Mouse (Mus musculus) limb, embryonic 13.5 days (tissue): Measurements from ENCODE around the gene Phf21a. TPM values are rescaled to one million over a fixed set of nuclear protein-coding genes. Genes with fewer than 3 reads are reported as not detected.

ENCODE experiments used
- ATAC-seq: fragments of 200-750 bp; cut with Nextera tagmentation; 2 replicates; pipeline ENCODE4 v1.8.0; 2017; ENCODE audit warnings: low read depth, moderate number of reproducible peaks, moderate TSS enrichment; ENCODE audit not compliant: low FRiP score
- H3K27ac ChIP-seq: fragments of 300-500 bp; sonication (generic); 2 replicates; pipeline ENCODE4 v1.5.1; 2015; ENCODE audit warnings: inconsistent platforms, mild to moderate bottlenecking, moderate library complexity
- H3K27me3 ChIP-seq: fragments of 300-500 bp; sonication (generic); 2 replicates; pipeline ENCODE4 v1.6.1; 2015; ENCODE audit warnings: mild to moderate bottlenecking, inconsistent platforms
- H3K36me3 ChIP-seq: fragments of 300-500 bp; sonication (generic); 2 replicates; pipeline ENCODE4 v1.6.1; 2015; ENCODE audit warnings: inconsistent platforms, mild to moderate bottlenecking, moderate library complexity
- H3K4me1 ChIP-seq: fragments of 300-500 bp; sonication (generic); 2 replicates; pipeline ENCODE4 v1.6.1; 2015; ENCODE audit warnings: inconsistent platforms
- H3K4me2 ChIP-seq: fragments of 300-500 bp; sonication (generic); replicated peaks from 2 replicates; pipeline ENCODE4 v1.6.1; 2015; ENCODE audit warnings: inconsistent platforms, mild to moderate bottlenecking, moderate library complexity
- H3K4me3 ChIP-seq: fragments of 300-500 bp; sonication (generic); 2 replicates; pipeline ENCODE4 v1.5.1; 2015; ENCODE audit warnings: moderate library complexity, mild to moderate bottlenecking, inconsistent platforms
- H3K9ac ChIP-seq: fragments of 300-500 bp; sonication (generic); 2 replicates; pipeline ENCODE4 v1.6.1; 2015; ENCODE audit warnings: mild to moderate bottlenecking, inconsistent platforms
- H3K9me3 ChIP-seq: fragments of 300-500 bp; sonication (generic); 2 replicates; pipeline ENCODE4 v1.6.1; 2016; ENCODE audit warnings: inconsistent platforms
- WGBS: fragments of 180-500 bp; shearing (Covaris S2); methylation state at CpG from one replicate; pipeline ENCODE4 v1.1.7; 2015; 5-methylcytosine and 5-hydroxymethylcytosine counted together
- polyA plus RNA-seq: library from polyadenylated mRNA; unstranded; fragments of >200 nt; fragmentation: Nextera tagmentation; extraction: Ambion mirVana; gene quantifications from 2 replicates; pipeline ENCODE4 v1.2.1, GENCODE M21; 2015

The Phf21a gene
- polyA plus RNA-seq, 1 experiment from 2014 or later = 46.8 TPM

GRCm38 (mm10) chr2:92210409-92210808 lies 117.5 kb downstream of the Phf21a start:
- 91% methylated on average over 1 of the region's 1 CpGs for WGBS
- peaks cover 20% of the 10 kb centered on the region for H3K36me3 ChIP-seq

GRCm38 (mm10) chr2:92221431-92221830 lies 128.5 kb downstream of the Phf21a start:
- H3K4me3 ChIP-seq = no peak overlapping the region

More at GRCm38 (mm10) chr2:92210409-92210808, 117.5 kb downstream of the Phf21a start:
- Histone ChIP-seq H3K27me3 (no peaks in the 10 kb centered on the region), H3K9me3 (no peaks in the 10 kb centered on the region), H3K4me1 (peaks cover 8% of the 10 kb centered on the region), H3K4me3 (no peak overlapping the region), H3K4me2 (no peak overlapping the region), H3K27ac (no peak overlapping the region), H3K9ac (no peak overlapping the region)
- ATAC-seq = no peak

GRCm38 (mm10) chr2:92225592-92225991 lies 132.7 kb downstream of the Phf21a start:
- WGBS = 45% methylated on average over 1 of the region's 1 CpGs
- H3K27me3 ChIP-seq = no peaks in the 10 kb centered on the region
- no peak for ATAC-seq

More at GRCm38 (mm10) chr2:92221431-92221830, 128.5 kb downstream of the Phf21a start:
- H3K4me2 ChIP-seq = no peak overlapping the region
- 85% methylated on average over 6 of the region's 6 CpGs for WGBS
- H3K9me3 ChIP-seq = no peaks in the 10 kb centered on the region
- H3K36me3 ChIP-seq = peaks cover 34% of the 10 kb centered on the region
- no peak for ATAC-seq
- no peak overlapping the region for H3K9ac ChIP-seq
- H3K4me1 ChIP-seq = no peaks in the 10 kb centered on the region
- no peak overlapping the region for H3K27ac ChIP-seq
- no peaks in the 10 kb centered on the region for H3K27me3 ChIP-seq

GRCm38 (mm10) chr2:92229973-92230372 lies 137.1 kb downstream of the Phf21a start:
- ATAC-seq = no peak
- H3K4me2 ChIP-seq = no peak overlapping the region
- H3K27ac ChIP-seq = no peak overlapping the region
- no peak overlapping the region for H3K4me3 ChIP-seq
- H3K9ac ChIP-seq = no peak overlapping the region
- WGBS = 88% methylated on average over 9 of the region's 9 CpGs
- no peaks in the 10 kb centered on the region for H3K4me1 ChIP-seq
- no peaks in the 10 kb centered on the region for H3K9me3 ChIP-seq
- H3K36me3 ChIP-seq = peaks cover 60% of the 10 kb centered on the region
- H3K27me3 ChIP-seq = no peaks in the 10 kb centered on the region

More at GRCm38 (mm10) chr2:92225592-92225991, 132.7 kb downstream of the Phf21a start:
- no peak overlapping the region for H3K4me2 ChIP-seq
- H3K9me3 ChIP-seq = no peaks in the 10 kb centered on the region
- H3K4me3 ChIP-seq = no peak overlapping the region
- no peak overlapping the region for H3K27ac ChIP-seq
- H3K4me1 ChIP-seq = no peaks in the 10 kb centered on the region
- H3K36me3 ChIP-seq = peaks cover 45% of the 10 kb centered on the region
- no peak overlapping the region for H3K9ac ChIP-seq

- ATAC-seq = no peak
- Histone ChIP-seq H3K9me3 (no peaks in the 10 kb centered on the region), H3K27me3 (no peaks in the 10 kb centered on the region), H3K9ac (no peak overlapping the region), H3K4me2 (no peak overlapping the region), H3K27ac (no peak overlapping the region), H3K4me1 (no peaks in the 10 kb centered on the region), H3K4me3 (no peak overlapping the region), H3K36me3 (peaks cover 64% of the 10 kb centered on the region)
Observed at GRCm38 (mm10) chr2:92231706-92232105, 138.8 kb downstream of the Phf21a start.

- Histone ChIP-seq H3K4me1 (no peaks in the 10 kb centered on the region), H3K4me3 (no peak overlapping the region), H3K27ac (no peak overlapping the region), H3K27me3 (no peaks in the 10 kb centered on the region), H3K4me2 (no peak overlapping the region), H3K36me3 (peaks cover 67% of the 10 kb centered on the region), H3K9ac (no peak overlapping the region), H3K9me3 (no peaks in the 10 kb centered on the region)
- WGBS = 85% methylated on average over 5 of the region's 5 CpGs
- no peak for ATAC-seq
Observed at GRCm38 (mm10) chr2:92234768-92235332, 141.9 kb downstream of the Phf21a start.

GRCm38 (mm10) chr2:92240299-92240698 lies 147.4 kb downstream of the Phf21a start:
- no peak overlapping the region for H3K9ac ChIP-seq
- H3K9me3 ChIP-seq = no peaks in the 10 kb centered on the region
- no peak overlapping the region for H3K4me2 ChIP-seq
- ATAC-seq = no peak
- H3K27me3 ChIP-seq = no peaks in the 10 kb centered on the region
- WGBS = 89% methylated on average over 2 of the region's 2 CpGs
- no peak overlapping the region for H3K4me3 ChIP-seq
- H3K4me1 ChIP-seq = no peaks in the 10 kb centered on the region
- peaks cover 58% of the 10 kb centered on the region for H3K36me3 ChIP-seq
- H3K27ac ChIP-seq = no peak overlapping the region

GRCm38 (mm10) chr2:92240816-92241215 lies 147.9 kb downstream of the Phf21a start:
- Histone ChIP-seq H3K9me3 (no peaks in the 10 kb centered on the region), H3K4me2 (no peak overlapping the region), H3K4me3 (no peak overlapping the region), H3K27me3 (no peaks in the 10 kb centered on the region), H3K4me1 (no peaks in the 10 kb centered on the region), H3K36me3 (peaks cover 53% of the 10 kb centered on the region), H3K27ac (no peak overlapping the region), H3K9ac (no peak overlapping the region)
- 92% methylated on average over 2 of the region's 2 CpGs for WGBS
- no peak for ATAC-seq

- no peaks in the 10 kb centered on the region for H3K27me3 ChIP-seq
- no peak for ATAC-seq
- WGBS = 93% methylated on average over 3 of the region's 3 CpGs
- H3K4me1 ChIP-seq = no peaks in the 10 kb centered on the region
- no peak overlapping the region for H3K9ac ChIP-seq
- H3K4me3 ChIP-seq = no peak overlapping the region
- peaks cover 48% of the 10 kb centered on the region for H3K36me3 ChIP-seq
- H3K27ac ChIP-seq = no peak overlapping the region
- no peak overlapping the region for H3K4me2 ChIP-seq
- no peaks in the 10 kb centered on the region for H3K9me3 ChIP-seq
Observed at GRCm38 (mm10) chr2:92241317-92241716, 148.4 kb downstream of the Phf21a start.

- Histone ChIP-seq H3K4me3 (no peak overlapping the region), H3K27me3 (no peaks in the 10 kb centered on the region), H3K4me1 (no peaks in the 10 kb centered on the region), H3K9me3 (no peaks in the 10 kb centered on the region), H3K36me3 (peaks cover 48% of the 10 kb centered on the region), H3K4me2 (no peak overlapping the region), H3K9ac (no peak overlapping the region), H3K27ac (no peak overlapping the region)
- no peak for ATAC-seq
- 94% methylated on average over 1 of the region's 1 CpGs for WGBS
Observed at GRCm38 (mm10) chr2:92246112-92246511, 153.2 kb downstream of the Phf21a start.

GRCm38 (mm10) chr2:92247711-92248110 lies 154.8 kb downstream of the Phf21a start:
- H3K4me2 ChIP-seq = no peak overlapping the region
- H3K27ac ChIP-seq = no peak overlapping the region
- no peaks in the 10 kb centered on the region for H3K27me3 ChIP-seq
- no peak overlapping the region for H3K9ac ChIP-seq
- WGBS = 96% methylated on average over 2 of the region's 2 CpGs
- no peak for ATAC-seq
- peaks cover 44% of the 10 kb centered on the region for H3K36me3 ChIP-seq
- no peaks in the 10 kb centered on the region for H3K4me1 ChIP-seq
- H3K9me3 ChIP-seq = no peaks in the 10 kb centered on the region
- H3K4me3 ChIP-seq = no peak overlapping the region

- no peak overlapping the region for H3K27ac ChIP-seq
- 89% methylated on average over 2 of the region's 2 CpGs for WGBS
- no peak overlapping the region for H3K4me3 ChIP-seq
- H3K4me1 ChIP-seq = no peaks in the 10 kb centered on the region
- H3K36me3 ChIP-seq = peaks cover 27% of the 10 kb centered on the region
- no peaks in the 10 kb centered on the region for H3K27me3 ChIP-seq
- H3K9me3 ChIP-seq = no peaks in the 10 kb centered on the region
- H3K9ac ChIP-seq = no peak overlapping the region
- no peak overlapping the region for H3K4me2 ChIP-seq
- no peak for ATAC-seq
Observed at GRCm38 (mm10) chr2:92250472-92250871, 157.6 kb downstream of the Phf21a start.

- H3K27me3 ChIP-seq = no peaks in the 10 kb centered on the region
- H3K4me3 ChIP-seq = no peak overlapping the region
- peaks cover 26% of the 10 kb centered on the region for H3K36me3 ChIP-seq
- H3K9me3 ChIP-seq = no peaks in the 10 kb centered on the region
- H3K4me1 ChIP-seq = 0 out of 2 replicates have a peak, but pooled peaks cover 5% of the 10 kb centered on the region
- ATAC-seq = no peak
- WGBS = 90% methylated on average over 5 of the region's 5 CpGs
- H3K4me2 ChIP-seq = no peak overlapping the region
- no peak overlapping the region for H3K9ac ChIP-seq
- H3K27ac ChIP-seq = no peak overlapping the region
Observed at GRCm38 (mm10) chr2:92253777-92254176, 160.9 kb downstream of the Phf21a start.
